Mouse (Mus musculus): ENCODE data around the gene Serac1.

The Serac1 gene

DNA sequence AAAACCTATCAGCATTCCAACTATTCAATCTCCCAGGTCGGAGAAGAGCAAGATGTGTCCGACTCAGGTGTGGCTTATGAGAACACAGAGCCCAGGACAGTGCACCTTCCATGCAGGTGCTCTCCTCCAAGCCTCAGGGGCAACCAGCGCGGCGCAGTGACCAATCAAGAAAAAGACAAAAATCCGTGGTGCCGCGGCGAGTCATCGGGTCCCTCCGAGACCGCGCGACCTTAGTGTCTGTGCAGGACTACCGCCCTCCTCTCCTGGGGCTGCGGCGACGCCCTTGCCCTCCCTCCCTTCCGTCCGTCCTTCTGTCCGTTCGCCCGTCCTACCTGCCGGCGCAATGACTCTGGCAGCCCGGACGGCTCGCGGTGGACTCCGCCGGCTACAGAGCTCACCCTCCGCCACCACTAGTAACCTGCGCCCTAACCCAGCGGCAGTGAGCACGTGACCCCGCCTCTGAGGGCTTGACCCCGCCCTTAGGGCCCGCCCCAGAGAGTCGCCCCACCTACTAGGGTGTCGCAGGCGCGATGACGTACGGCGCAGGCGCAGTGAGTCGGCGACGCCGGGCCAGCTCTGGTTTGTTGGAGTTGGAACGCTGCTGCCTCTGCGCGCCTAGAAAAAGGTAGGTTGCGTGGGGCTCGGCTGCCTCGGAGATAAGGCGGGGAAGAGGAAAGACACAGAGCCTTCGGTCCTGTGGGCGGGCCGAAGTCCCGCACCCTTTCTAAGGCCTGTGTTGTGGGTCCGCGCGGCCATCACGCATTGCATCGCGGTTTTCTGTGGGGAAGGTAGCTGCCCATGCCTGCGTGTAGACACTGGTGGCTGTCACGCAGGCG lies at the start of gene Serac1, which contains the start of gene Gtf2h5:
TSS of gene Serac1 (minus strand) at position 455 of the 836 bp plus-strand sequence.
TSS of gene Gtf2h5 (plus strand) at position 500 of the 836 bp plus-strand sequence.
- in situ Hi-C loops (cut with MboI, MseI) = loop anchor here (25.0 kb wide), 1 partner anchor 308 kb away; no protein-coding TSS in a partner anchor

- in situ Hi-C loops (cut with MboI, MseI) = no loop called here
These were observed 48.5 kb upstream of the Serac1 start for GRCm38 (mm10) chr17:6128039-6128438.

GRCm38 (mm10) chr17:6125441-6125840 lies 45.9 kb upstream of the Serac1 start:
- in situ Hi-C loops (cut with MboI, MseI) = no loop called here

GRCm38 (mm10) chr17:6123776-6124175 lies 44.2 kb upstream of the Serac1 start:
- in situ Hi-C loops (cut with MboI, MseI) = no loop called here

GRCm38 (mm10) chr17:6118861-6119260 lies 39.3 kb upstream of the Serac1 start:
- in situ Hi-C loops (cut with MboI, MseI) = no loop called here

DNA sequence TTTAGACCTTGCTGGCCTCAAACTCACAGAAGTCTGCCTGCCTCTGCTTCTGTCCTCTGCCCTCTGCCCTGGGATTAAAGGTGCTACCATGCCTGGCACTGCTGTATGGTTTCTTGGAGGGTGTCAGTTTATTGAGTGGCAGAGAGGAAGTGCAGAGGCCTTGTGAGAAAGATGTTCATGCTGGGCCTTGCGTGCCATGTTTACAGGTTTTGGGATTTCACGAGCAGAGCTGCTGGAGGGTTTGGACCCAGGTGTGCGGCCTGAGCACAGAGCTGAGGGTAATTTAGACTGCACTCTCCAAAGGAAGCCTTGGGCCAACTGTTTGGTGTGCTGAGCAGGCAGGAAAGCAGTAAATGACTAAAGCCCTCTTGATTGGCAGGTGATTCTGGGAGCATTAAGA lies 38.4 kb upstream of the Serac1 start:
- in situ Hi-C loops (cut with MboI, MseI) = no loop called here

DNA sequence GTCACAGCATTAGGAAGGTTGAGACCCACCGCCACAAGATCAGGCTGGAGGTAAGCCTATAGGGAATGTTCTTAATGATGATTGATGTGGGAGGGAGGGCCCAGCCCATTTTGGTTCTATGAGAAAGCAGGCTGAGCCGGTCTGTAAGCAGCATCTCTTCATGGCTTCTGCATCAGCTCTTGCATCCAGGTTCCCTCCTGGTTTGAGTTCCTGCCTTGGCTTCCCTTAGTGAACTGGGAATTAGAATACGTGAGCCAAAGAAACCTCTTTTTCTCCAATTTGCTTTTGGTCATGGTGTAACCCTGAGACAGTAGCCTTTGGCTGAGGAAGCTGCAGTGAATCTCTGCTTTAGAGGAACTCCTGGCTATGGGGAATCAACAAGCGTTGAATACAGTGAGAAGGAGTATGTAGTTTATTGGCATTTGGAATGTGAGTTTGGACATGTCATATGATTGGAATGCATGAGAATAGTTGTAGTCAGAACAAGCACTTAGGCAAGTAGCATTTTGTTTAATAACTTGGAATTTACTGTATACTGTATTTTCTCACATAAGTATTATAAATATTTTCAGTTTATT lies 37.7 kb upstream of the Serac1 start:
- in situ Hi-C loops (cut with MboI, MseI) = no loop called here

- in situ Hi-C loops (cut with MboI, MseI) = no loop called here
These were observed 35.5 kb upstream of the Serac1 start for GRCm38 (mm10) chr17:6115085-6115484.

DNA sequence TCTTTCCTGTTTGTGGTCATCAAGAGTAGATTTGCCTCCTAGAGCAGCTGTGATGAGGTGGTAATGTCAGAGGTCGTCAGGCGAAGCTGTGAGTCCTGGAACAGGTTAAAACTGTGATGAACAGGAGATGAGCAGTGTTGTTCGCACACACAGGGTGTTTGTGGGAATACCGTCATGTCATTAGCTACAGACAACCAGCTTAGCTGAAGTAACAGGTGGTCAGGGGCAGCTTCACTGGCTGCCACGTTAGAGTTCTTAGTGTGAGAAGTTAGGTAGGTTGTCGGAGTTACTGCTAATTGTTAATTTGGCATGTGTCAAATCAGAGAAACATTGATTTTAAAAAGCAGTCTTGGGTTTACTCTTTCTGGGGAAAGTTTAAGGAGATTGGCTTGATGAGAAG lies 34.1 kb upstream of the Serac1 start:
- in situ Hi-C loops (cut with MboI, MseI) = no loop called here

DNA sequence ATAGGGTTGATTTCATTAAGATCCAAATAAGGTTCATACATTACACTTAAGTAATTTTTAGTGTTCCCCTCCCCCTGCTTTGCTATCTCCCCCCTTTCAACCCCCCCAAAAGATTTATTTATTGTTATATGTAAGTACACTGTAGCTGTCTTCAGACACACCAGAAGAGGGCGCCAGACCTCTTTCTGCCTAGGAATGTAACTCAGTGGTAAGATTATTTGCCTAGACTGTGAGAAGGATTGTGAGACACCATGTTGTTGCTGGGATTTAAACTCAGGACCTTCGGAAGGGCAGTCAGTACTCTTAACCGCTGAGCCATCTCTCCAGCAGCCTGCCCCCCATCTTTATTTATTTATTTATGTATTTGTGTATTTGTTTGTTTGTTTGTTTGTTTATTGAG lies 31.4 kb upstream of the Serac1 start:
- in situ Hi-C loops (cut with MboI, MseI) = no loop called here

- in situ Hi-C loops (cut with MboI, MseI) = no loop called here
These were observed 28.6 kb upstream of the Serac1 start for GRCm38 (mm10) chr17:6108175-6108574.

DNA sequence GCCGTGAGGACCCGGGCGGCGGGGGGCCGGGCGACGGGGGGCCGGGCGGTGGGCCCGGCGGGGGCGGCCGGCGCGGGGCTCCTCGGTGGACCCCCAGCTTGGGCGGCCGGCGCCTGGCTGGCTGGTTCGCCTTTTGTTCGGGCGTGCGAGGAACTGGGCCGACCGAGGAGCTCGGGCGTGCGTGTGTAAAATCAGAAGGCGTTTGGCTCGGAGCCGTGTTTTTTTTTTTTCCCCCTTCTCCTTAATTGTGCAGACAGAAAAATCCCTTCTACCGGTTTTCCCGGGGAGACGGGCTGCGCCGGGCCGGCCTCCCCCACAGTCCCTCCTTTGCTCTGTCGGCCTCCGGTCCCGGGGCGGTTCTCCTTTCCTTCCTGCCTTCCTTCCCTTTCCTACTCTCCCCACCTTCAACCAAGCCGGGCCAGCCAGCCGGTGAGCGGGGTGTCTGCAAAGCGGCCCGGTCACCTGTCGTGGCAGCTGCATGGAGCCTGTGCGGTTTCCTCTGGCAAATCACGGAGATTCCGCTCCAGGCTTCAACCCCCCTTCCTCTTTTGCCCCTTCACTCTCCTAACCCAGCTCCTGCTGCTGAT lies 27.6 kb upstream of the Serac1 start:
- in situ Hi-C loops (cut with MboI, MseI) = no loop called here

DNA sequence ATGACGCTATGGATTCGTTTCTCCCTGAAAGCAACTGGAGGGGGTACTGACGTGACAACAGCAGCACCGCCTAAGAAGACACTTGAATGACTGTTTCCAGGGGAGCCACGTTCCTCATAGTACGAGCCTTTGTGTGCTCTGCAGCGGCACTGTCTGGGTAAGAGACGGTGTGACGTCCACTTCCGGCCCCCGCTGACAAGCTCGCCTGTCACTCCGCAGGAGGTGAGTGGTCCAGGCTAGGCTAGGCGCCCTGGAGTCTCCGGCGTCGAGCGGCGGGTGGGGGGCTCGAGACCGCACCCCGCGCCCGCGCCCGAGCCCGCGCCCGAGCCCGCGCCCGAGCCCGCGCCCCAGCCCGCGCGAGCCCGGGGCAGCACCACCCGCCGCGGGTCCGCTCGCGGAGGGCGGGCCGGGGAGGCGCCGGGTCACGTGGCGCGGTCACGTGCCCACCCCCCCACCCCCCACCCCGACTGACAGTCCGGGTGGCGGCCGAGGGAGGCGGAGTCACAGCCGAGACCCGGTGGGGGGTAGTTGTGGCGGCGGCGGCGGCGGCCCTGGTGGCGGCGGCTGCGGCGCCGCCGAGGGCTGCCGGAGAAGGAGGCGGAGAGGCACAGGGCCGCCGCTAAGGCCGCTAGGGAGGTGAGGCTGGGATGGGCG lies 26.9 kb upstream of the Serac1 start, which contains the start of gene Tulp4:
TSS of gene Tulp4 (plus strand) at position 77 of the 654 bp plus-strand sequence.
- in situ Hi-C loops (cut with MboI, MseI) = no loop called here

GRCm38 (mm10) chr17:6103566-6103965 lies 24.0 kb upstream of the Serac1 start:
- in situ Hi-C loops (cut with MboI, MseI) = no loop called here

DNA sequence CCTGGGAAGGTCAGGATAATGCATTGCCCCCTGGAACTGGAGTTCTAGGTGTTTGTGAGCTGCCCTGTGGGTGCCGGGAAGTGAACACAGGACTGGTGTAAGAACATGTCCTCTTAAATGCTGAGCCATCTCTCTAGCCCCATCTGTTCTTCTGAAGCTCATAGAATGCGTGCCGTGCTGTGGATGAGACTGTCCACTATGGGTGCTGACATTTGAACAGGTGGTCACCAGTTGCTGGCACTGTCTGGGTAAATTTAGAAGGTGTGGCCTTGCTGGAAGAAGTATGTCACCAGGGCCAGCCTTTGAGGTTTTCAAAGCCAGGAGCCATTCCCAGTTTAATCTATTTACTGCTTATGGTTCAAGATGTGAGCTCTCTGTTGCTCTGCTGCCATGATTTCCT lies 22.7 kb upstream of the Serac1 start:
- in situ Hi-C loops (cut with MboI, MseI) = no loop called here

DNA sequence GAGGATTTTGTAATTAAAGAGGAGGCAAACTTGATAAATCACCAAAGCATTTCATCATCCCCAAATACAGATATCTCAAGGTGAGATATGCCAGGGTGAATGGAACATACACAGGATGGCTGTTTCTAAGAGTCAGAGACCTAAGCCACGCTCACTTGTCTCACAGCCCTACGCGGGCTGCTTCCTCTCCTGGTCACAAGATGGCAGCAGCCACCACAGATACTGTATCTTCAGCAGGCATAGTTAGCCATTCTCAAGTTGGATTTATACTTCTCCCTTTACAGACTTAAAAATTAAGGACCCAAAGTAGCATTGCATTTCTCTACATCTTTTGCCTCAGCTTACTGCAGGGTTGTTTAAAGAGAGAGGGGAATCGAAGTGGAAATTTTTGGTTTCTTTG lies 18.3 kb upstream of the Serac1 start:
- in situ Hi-C loops (cut with MboI, MseI) = loop anchor here (10.0 to 25.0 kb wide), 2 partner anchors 289 to 447 kb away; no protein-coding TSS in a partner anchor

- in situ Hi-C loops (cut with MboI, MseI) = loop anchor here (10.0 to 25.0 kb wide), 2 partner anchors 292 to 449 kb away; no protein-coding TSS in a partner anchor
These were observed 16.0 kb upstream of the Serac1 start for GRCm38 (mm10) chr17:6095579-6095978.

- in situ Hi-C loops (cut with MboI, MseI) = loop anchor here (10.0 to 25.0 kb wide), 2 partner anchors 296 to 453 kb away; no protein-coding TSS in a partner anchor
These were observed 12.1 kb upstream of the Serac1 start for GRCm38 (mm10) chr17:6091604-6092003.

DNA sequence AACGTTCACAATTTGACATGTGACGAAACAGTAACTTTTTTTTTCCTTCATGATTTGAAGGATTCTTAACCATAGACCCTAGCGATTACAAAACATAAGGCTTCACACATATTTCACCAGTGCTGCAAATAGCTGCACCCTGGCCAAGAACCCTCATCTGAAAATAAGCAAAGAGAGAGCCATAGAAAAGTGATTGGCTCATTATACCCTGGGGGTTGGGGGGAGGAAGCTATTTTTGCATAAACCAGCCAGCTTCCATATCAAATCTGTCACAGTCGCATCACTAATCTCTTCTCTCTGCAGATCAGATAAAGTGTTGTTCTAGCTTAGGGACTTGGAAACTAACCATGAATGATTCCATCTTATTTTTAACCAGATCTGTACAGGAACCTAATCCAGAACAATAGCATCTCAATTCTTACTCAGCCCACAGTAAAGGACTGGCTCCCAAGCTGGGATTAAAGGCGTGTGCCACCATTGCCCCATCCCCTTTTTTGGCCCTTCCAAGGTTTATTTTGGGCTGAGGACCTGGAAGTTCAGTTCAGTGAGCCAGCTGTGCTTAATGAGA lies 3.9 kb upstream of the Serac1 start:
- in situ Hi-C loops (cut with MboI, MseI) = loop anchor here (25.0 kb wide), 1 partner anchor 304 kb away; no protein-coding TSS in a partner anchor

GRCm38 (mm10) chr17:6073405-6073804 lies 6.1 kb downstream of the Serac1 start:
- in situ Hi-C loops (cut with MboI, MseI) = no loop called here

GRCm38 (mm10) chr17:6069866-6070265 lies 9.7 kb downstream of the Serac1 start:
- in situ Hi-C loops (cut with MboI, MseI) = no loop called here

Measured in T-helper 1 cell (primary cell).